Mouse (Mus musculus): ENCODE data around the gene Srsf1.

Gene Srsf1

DNA sequence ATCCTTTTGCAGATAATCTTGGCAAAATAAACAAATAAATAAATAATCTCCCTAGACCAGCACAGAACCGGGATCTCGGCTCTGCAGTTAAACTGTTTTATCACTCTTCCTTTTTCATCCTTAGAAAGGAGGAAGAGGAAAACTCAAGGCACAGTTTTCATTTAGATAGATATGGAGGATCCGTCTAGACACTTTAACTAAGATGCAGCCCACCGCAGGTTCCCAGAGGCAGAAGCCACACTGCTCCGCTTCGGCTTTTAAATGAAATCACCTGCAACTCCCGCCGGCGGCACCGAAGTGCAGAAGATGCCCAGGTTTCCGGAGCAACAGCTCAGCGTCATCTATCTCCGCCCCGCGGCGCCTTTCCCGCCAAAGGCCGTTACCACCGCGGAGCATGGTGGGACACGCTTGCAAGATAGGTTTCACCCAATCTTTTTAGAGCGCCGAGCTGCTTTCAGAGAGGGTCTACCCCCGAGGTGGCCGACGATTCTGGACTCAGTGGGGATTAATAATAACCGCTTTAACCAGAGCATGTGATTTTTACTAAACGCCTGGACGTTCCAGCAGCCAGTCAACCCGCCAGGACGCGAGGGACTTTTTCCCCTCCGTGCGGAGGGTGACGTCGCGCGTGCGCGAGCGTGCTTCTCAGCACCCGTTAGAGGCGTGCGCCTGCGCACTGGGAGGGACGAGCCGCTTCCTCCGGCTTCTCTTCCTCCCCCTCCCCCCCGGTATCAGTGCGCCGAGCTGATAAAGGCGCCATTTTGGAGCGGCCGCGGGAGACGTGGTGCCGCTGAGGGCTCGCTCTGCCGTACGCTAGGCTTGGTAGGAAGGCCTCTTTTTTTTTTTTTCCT lies at the start of gene Srsf1:
Gene Srsf1 (plus strand): TSS at position 430 of the 851 bp plus-strand sequence.
- peak; percentile 98 for DNase-seq

DNA sequence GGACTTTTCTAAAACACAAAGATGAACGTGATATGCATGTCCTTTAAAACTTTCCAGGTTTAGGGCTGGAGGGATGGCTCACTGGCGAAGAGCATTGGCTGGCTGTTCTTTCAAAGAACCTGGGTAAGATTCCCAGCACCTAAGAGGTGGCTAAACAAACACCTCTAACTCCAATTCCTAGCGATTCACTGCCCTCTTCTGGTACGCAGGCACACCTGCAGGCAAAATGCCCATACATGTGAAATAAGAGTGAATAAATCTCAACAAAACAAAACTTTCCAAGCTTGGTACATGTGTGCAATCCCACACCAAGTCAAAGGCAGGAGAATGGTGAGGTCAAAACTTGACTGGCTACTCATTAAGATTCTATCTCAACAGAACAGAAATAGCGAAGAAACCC lies 47.4 kb upstream of the Srsf1 start:
- DNase-seq = no peak

DNA sequence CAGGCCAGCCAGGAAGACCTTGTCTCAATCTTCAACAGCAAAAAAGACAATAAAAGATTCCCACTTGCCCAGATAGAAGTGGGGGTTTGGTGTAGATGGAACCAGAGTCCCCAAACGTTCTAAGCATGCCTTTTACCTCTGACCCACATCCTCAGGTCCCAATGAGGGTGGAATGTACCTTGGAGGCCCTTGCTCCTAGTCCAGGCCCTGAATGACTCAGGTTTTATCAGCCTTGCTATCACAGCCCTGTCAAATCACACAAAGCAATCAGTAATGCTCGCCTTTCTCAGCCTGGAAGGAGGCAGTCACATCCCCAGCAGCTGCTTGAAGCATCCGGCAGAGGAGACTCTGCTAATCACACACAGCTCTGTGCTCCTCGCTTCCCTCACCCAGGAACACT lies 44.4 kb upstream of the Srsf1 start:
- no peak for DNase-seq

DNA sequence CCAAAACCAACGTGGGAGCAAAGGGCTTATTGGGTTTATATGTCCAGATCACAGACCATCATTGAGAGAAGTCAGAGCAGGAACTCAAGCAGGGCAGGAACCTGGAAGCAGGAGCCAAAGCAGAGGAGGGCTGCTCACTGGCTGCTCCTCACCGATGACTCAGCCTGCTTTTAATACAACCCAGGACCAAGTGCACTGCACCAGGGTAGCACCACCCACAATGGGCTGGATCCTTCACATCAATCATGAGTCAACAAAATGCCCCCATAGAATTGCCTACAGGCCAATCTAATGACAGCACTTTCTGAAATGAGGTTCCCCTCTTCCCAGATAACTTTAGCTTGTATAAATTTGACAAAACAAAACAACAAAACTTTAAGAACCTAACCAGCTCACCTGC lies 43.0 kb upstream of the Srsf1 start:
- no peak for DNase-seq

DNA sequence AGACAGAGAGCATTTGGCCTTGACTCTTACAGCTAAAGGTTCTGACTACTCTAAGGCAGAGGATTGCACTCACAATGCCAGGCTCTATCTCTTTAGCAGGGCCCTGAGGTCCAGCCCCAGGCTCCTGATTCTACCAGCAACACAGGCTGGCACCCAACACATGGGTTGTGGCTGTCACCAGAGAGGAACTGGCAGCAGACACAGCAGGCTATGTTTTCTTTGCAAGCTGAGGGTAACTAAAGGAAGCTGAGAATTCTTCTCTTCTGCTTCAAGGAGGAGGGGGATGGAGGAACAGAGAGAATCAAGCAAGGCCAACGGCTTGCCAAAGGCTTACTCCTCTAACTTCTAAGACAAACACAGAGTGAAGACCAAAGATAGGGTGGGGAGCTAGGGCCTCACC lies 38.5 kb upstream of the Srsf1 start:
- no peak for DNase-seq

- peak; percentile 65 for DNase-seq
Observed at GRCm38 (mm10) chr11:88009542-88010190, 37.5 kb upstream of the Srsf1 start.

GRCm38 (mm10) chr11:88011208-88011913 lies 35.8 kb upstream of the Srsf1 start:
- DNase-seq = no peak

GRCm38 (mm10) chr11:88011914-88012419 lies 35.2 kb upstream of the Srsf1 start:
- DNase-seq = no peak

DNA sequence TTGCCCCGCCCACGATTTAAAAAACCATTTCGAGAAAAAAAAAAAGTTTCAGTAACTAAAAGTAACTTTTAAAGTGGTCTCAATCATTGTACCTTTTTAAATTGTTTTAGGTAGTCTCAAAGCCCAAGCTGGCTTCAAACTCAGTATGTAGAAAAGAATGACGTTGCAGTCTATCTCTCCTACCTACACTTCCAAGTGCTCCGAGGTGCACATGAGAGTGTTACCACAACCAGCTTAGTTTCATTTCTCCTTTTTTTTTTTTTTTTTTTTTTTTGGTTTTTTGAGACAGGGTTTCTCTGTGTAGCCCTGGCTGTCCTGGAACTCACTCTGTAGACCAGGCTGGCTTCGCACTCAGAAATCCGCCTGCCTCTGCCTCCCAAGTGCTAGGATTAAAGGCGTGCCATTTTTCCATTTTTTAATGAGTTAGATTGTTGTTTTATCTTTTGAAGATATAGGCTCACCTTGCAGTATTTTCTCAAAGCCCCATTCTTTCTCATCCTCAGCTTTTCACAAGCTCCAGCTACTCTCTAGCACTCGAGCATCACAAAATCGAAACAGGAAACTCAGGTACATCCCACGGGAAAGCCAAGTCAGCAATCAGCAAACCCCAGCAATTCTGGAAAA lies 34.4 kb upstream of the Srsf1 start:
- no peak for DNase-seq

DNA sequence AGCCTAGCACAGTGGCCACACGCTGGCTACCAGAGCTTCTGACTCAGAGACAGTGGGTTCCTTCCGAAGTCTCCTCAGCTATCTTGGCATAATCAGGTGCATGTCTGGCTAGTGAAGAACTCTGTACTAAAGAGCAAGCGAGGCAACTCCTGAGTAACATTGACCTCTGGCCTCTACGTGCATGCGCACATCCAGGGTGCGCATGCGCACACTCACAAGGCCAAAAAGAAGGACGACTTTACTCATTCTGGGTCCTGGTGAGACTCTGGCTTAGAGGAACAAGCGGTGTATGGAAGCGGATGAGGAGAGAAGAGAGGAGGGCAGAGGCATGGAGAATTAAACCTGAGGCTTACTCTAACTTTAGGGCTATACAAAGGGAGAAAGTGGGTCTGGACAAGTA lies 33.5 kb upstream of the Srsf1 start:
- no peak for DNase-seq

DNA sequence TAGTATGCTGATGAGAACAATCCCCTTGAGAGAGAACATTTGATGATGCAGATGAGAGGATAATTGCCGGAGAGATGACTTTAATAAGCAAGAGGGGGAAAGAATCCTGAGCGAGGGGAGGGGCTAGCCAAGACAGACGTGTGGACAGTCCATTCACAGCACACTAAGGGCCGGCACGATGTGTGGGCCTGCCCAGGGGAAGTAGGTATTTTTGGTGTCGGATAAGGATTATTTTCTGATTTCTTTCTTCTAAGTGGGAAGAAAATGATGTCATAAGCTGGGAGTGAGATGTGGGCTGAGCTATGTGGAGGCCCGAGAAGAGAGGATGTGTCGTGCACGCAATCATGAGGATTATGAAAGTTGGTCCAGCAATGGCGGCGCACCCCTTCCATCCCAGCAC lies 32.0 kb upstream of the Srsf1 start:
- peak; percentile 29 for DNase-seq

GRCm38 (mm10) chr11:88015795-88016194 lies 31.4 kb upstream of the Srsf1 start:
- DNase-seq = no peak

GRCm38 (mm10) chr11:88023933-88024332 lies 23.2 kb upstream of the Srsf1 start:
- no peak for DNase-seq

DNA sequence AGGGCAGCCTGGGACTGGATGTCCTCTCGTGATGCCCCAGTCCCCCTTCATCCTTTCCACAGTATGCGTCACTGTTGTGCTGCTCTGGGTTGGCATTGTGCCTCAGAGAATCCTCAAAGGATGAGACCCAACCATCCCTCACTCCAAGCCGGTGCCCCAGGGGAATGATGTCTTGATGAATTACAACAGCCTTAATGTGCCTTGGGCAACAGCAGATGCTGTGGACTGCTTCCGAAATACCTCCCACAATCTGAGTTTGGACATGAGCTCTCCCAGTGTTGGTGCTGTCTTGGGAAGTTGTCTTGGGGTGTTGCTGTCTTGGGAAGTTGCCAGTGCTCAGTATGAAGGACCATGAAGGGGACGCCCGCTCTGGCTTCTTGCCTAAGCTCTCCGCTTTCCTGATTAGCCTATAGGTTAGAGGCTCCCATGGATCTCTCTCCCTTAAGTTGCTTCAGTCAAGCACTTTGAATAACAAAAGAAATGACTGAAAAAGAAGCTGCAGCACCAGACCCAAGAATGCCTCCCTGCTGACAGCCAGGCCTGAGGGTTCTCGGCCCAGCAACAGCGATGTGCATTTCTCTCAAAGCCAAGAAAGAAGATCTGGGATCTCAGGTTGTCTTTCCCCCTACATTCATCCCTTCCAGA lies 19.7 kb upstream of the Srsf1 start:
- DNase-seq = no peak

DNA sequence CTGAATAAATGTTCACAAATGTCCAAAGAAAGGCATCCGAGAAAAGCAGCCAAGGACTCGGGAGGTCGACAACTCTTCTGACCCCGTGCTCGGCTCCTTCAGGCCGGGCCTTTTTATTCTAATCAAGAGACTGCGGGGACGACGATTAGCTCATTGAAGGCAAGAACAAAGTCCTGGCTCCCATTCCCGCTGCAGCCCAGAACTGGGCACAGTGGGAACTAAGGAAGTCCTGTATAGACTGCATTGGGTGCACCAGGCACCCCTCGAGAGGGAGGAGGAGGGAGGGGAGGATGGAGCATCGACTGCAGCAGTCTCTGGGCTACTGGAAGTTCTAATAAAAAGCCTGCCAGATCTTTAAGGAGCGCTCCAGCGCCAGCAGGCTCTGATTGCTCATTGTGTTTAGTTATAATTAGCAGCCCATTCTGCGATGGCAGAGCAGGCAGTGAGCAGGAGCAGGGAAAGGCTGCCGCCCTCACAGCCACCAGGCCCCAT lies 18.9 kb upstream of the Srsf1 start:
- peak; percentile 67 for DNase-seq

DNA sequence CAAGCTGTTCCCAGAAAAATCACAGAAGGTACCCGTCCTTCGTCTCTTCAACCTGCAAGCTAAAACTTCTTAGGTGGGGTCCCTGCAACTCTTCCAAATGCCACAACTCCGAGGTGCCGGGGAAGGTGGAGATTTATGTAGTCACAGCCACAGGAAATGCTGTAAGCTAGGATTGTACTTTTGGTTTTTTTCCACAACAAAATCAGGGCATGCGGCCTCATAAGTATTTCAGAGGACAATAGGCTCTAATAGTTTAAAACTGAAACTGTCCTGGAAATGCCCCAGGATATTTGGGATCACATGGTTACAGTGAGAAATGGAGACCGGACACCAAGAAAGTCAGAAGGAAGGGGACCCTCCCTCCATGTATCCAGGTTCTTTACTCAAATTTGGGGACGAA lies 17.0 kb upstream of the Srsf1 start:
- DNase-seq = no peak

GRCm38 (mm10) chr11:88030836-88031235 lies 16.3 kb upstream of the Srsf1 start:
- DNase-seq = no peak

GRCm38 (mm10) chr11:88031753-88032152 lies 15.4 kb upstream of the Srsf1 start:
- no peak for DNase-seq

- DNase-seq = no peak
Observed at GRCm38 (mm10) chr11:88035970-88036369, 11.2 kb upstream of the Srsf1 start.

DNA sequence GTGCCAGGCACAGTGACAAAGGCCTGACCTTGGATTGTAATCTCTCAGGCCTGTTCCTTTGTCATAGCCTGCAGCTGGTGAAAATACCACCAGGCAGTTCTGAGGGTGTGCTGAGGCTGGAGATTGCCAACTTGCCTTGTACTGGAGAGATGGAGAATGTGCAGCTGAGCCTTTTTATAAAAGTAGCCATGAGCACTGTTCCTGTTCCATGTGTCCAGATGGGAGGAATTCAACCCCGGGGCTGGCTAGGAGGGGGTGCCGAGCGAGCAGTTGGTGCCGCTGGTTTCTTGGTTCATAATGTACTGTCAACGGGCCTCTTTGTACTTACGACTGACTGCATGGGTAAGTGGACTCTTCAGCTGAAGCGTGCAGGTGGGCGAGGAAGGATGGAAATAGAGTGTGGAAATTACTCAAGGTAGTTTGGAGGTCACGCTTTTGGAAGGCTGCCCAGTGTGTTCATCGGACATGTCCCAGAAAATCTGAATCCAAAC lies 10.4 kb upstream of the Srsf1 start:
- DNase-seq = no peak

DNA sequence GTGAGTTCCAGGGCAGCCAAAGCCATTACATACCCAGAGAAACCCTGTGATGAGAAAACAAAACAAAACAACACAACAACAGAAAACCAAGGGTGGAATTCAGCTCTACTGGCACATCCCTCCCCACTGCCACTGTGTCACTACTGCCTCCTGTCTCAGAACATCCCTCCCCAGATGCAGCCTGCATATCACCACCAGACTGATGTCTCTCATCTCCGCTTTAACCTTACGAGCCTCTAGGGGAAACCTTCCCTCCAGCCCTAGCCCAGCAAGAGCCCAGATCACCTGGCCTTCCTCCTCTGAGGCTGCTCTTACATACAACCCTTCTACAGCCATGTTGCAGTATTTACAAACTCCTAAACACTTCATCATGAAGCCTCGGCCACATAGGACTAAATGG lies 9.8 kb upstream of the Srsf1 start:
- DNase-seq = no peak

DNA sequence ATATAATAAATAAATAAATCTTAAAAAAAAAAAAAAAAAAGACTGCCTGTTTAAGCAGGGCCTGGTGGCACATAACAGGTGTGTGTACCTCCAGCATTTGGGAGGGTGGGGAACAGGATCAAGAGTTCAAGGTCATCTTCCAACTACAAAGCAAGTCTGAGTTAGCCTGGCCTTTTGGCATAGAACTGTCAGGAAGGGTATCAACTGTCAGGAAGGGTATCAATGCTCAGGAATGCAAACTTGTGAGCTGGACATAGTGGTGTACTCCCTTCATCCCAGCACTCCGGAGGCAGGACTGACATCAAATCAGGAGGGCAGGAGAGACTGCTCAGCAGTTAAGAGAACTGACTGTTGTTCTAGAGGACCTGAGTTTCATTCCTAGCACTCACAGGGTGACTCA lies 8.1 kb upstream of the Srsf1 start:
- no peak for DNase-seq

Data from layer of hippocampus, adult 9-11 months (tissue).